Comparison of ENCODE assay signal across 19 mouse cellular contexts in genomic region chr6:55003559-55003958, GRCm38 (mm10).
"Had no signal": no experiment of that assay in that cellular context is flagged by ENCODE, and none has a peak within 500 bp of the region (broad histone marks: within the 10 kb centered on the region; RNA-seq: fewer than 3 reads in every experiment).

No protein-coding gene starts in this region.

- H3K4me1 ChIP-seq: limb, embryonic 12.5 days; limb, embryonic 15.5 days; midbrain, embryonic 12.5 days; midbrain, embryonic 15.5 days; neural tube, embryonic 12.5 days; neural tube, embryonic 15.5 days; stomach, embryonic 15.5 days had no signal

- H3K4me3 ChIP-seq: limb, embryonic 12.5 days; limb, embryonic 15.5 days; midbrain, embryonic 12.5 days; midbrain, embryonic 15.5 days; neural tube, embryonic 12.5 days; neural tube, embryonic 15.5 days; stomach, embryonic 15.5 days had no signal

- H3K9me3 ChIP-seq: limb, embryonic 12.5 days; limb, embryonic 15.5 days; midbrain, embryonic 12.5 days; midbrain, embryonic 15.5 days; neural tube, embryonic 12.5 days; neural tube, embryonic 15.5 days; stomach, embryonic 15.5 days had no signal

- H3K27me3 ChIP-seq: limb, embryonic 12.5 days; limb, embryonic 15.5 days; midbrain, embryonic 15.5 days; neural tube, embryonic 12.5 days; neural tube, embryonic 15.5 days; stomach, embryonic 15.5 days had no signal

- DNase-seq: kidney, postnatal 10 days; kidney, postnatal 36 days; left cerebral cortex, postnatal 4 days; liver, postnatal 0 days; lung, embryonic 14.5 days; right cerebral cortex, adult 18-20 months; right cerebral cortex, postnatal 14 days; spleen, adult 18-20 months; thymus, adult 18-20 months; thymus, postnatal 4 days had no signal

- H3K36me3 ChIP-seq: limb, embryonic 12.5 days; limb, embryonic 15.5 days; midbrain, embryonic 12.5 days; midbrain, embryonic 15.5 days; neural tube, embryonic 12.5 days; neural tube, embryonic 15.5 days; stomach, embryonic 15.5 days had no signal

- H3K27ac ChIP-seq: limb, embryonic 12.5 days; limb, embryonic 15.5 days; liver, embryonic 14.5 days; macrophage; midbrain, embryonic 12.5 days; midbrain, embryonic 15.5 days; neural tube, embryonic 12.5 days; neural tube, embryonic 15.5 days; stomach, embryonic 15.5 days had no signal
